Mouse (Mus musculus) gastrocnemius, postnatal 14 days (tissue): ENCODE results near the gene Sinhcaf. TPM values are rescaled to one million over a fixed set of nuclear protein-coding genes. Genes with fewer than 3 reads are reported as not detected.
"Not testable (repeated sequence)": the region's sequence is repeated elsewhere in the genome, so short reads cannot be mapped to it uniquely, and the experiment has no call there.

ENCODE experiments used
- DNase-seq: peaks from one replicate; pipeline ENCODE4 v3.0.0; 2021; ENCODE audit warnings: mixed read lengths
- intact Hi-C: fragments of 180-260 bp; cut with DNase I; formaldehyde crosslinking; loops from one replicate; pipeline ENCODE4 v1.15.1; 2025; ENCODE audit warnings: low total_unique reads
- total RNA-seq, 2 experiments: library from RNA; stranded (reverse); gene quantifications; 2 replicates each; pipeline ENCODE4 v1.2.3; 2021

Sinhcaf gene
- total RNA-seq, 2 experiments from 2014 or later, result 2.5 to 2.9 TPM

GRCm38 (mm10) chr6:148955641-148956420 lies 9.6 kb upstream of the Sinhcaf start:
- intact Hi-C loops, result no loop called here
- DNase-seq, result no peak

DNA sequence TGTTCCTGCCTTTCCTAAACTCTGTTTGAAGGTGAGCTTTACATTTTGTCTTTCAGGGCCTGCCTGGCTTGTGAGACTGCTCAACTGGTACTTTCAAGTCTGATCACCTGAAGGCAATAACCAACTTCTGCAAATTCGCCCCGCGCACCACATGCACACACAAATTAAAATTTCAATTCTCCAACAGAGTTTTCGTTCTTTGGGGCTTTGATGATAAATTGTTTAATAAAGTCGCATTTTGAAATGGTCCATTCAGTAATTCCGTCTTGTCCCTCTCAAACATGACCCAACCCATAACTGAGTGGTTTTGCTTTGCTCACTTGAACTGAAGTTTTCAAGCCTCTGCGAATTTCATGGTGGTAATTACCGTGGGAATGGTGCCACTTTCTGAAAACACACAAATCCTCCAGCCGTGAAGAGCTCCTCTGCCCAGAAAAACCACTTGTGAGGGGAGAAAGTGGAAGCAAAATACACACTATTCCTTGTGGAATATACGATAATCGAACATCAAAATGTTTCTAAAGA lies 676 bp upstream of the Sinhcaf start:
- intact Hi-C loops, result no loop called here
- DNase-seq, result no peak

DNA sequence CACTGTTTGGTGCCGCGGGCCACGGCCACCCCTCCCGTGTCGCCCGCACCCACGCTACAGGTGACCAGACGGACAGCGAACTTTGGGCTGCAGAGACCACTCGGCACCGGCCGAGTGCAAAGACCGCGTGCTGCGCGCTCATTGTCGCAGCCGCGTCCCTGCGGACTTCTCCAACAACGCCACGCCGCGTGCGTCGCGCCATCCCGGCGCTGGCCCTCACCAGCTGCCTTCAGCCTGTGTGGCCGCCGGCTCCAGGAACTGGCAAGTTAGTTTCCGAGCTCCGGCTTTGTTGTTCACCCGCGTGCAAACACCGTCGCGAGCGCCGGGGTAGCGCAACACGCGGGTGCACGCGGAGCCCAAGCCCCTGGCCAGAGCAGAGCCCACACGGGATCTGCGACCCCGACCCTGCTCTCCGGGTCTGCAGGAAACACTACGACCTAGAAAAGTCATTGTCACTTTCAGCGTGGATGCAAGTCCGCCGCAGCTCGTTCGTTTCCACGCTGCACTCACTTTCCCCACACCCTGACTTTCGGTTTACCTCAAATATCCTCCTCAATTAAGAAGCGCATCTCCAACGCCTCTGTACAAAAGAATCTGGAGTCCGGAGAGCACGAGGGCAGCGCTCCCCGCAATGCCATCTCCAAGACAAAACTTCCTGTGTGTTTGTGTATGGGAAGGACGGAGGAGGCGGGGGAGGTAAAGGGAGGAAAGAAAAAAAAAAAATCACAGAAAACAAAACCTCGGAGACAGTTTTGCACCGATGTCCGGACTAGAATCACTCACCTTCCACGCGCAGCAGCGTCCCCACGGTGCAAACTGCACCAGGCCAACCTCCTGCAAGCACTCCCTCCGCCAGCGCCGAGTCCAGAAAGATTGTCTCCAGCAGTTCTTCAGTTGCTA lies 508 bp downstream of the Sinhcaf start:
- intact Hi-C loops, result no loop called here
- DNase-seq, result peak; percentile 21

DNA sequence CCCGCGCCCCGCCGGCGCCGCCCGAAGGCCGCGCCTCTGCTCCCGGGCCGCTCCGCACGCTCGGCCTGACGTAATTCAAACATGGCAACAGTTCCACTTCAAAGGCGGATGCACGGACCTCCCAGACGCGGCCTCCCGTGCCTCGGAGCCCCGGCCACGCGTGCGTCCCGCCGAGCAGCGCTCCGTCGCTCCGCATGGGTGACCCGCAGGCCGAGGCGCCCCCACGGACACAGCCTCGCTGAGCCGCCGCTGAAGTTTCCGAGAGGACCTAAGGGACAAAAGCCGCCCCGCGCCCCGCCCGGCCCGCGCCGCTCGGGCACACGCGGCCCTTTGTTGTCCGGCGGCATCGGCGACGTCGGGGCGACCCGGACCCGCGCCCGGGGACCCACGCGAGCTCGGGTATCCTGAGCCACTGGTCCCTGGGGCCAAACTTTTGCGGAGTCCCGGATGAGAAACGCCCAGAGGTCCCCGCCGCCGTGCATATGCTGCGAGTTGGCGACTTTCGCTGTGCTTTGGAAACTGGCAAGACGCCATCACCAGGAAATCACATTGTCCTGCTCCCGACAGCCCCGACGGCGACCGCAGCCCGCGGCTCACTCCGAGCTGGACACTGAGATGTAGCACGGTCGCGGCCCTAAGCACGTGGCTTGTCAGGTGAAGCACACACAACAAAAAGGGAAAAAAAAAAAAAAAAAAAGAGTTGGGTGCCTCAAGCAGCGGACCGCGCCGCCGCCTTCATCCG lies 1.3 kb downstream of the Sinhcaf start:
- intact Hi-C loops, result no loop called here
- DNase-seq, result peak; percentile 54

GRCm38 (mm10) chr6:148944344-148944766 lies 1.9 kb downstream of the Sinhcaf start:
- no peak for DNase-seq
- intact Hi-C loops, result no loop called here

DNA sequence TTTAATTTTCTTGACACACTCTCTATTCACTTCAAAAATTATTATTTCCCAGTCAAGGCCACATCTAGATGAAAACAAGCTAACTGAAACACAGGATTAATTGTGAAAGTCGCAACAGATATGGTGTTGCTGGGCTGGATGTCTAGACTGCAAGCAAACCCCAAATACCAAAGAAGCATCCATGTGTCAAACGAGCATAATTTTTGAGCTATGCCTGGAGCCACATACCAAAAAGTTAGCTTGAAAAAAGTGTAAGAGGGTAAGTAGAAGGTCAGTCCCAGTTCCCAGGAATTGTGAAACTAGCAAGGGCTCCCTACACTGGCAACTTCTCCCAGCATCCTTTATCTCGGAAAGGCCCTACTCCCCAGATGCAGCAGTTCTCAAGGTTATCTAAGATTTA lies 2.6 kb downstream of the Sinhcaf start:
- DNase-seq, result no peak
- intact Hi-C loops, result no loop called here

GRCm38 (mm10) chr6:148942406-148942805 lies 3.9 kb downstream of the Sinhcaf start:
- DNase-seq, result no peak
- intact Hi-C loops, result no loop called here

DNA sequence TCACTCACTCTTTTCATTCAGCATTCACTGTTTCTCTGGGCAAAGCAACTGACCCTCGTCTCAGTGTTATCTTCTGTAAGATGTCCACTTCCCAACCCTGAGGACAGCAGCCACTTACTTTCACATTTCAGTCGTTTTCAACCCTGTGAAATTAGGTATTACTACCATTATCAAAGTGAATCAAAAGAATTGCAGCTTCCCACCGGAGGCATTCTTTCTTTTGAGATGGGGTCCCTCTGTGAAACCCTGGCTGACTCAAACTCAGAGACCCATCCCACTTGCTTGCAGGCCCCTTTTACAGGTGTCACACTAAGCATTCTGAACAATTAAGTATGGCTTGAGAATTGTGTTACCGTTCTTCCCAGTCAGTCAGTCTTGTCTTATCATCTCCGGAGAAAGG lies 4.4 kb downstream of the Sinhcaf start:
- intact Hi-C loops, result no loop called here

GRCm38 (mm10) chr6:148940383-148940782 lies 5.9 kb downstream of the Sinhcaf start:
- DNase-seq, intact Hi-C loops: not testable (repeated sequence)

More for the DNA sequence above, 4.4 kb downstream of the Sinhcaf start:
- DNase-seq, result no peak

DNA sequence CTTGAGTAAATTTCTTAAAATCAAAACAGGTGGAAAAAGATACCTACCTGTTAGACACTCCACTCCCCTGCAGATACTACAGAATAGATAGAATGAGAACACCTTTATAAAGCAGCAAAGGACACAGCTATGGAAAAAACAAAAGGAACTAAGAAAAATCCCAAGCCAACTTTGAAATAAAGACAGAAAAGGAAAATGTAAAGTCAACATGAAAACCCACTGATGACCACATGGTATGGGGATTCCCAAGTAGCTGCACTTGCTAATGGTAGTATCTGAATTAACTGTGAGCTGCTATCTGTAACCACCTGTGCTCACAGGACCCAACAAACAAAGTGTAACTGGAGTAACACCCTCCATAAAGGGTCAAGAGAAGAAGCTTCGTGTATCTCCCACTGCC lies 8.6 kb downstream of the Sinhcaf start:
- intact Hi-C loops, result no loop called here
- no peak for DNase-seq

- no peak for DNase-seq
- intact Hi-C loops, result no loop called here
These were observed 11.2 kb downstream of the Sinhcaf start for GRCm38 (mm10) chr6:148934961-148935590.

DNA sequence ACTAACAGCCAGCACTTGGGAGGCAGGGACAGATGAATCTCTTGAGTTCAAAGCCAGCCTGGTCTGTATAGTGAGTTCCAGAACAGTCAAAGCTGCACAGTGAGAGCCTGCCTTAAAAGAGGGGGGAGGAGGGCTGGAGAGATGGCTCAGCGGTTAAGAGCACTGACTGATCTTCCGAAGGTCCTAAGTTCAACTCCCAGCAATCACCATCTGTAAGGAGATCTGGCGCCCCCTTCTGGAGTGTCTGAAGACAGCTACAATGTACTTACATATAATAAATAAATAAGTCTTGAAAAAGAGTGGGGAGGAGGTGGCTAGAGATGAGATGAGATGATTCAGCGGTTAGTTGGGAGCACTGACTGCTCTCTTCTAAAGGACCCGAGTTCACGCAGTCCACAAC lies 15.0 kb downstream of the Sinhcaf start:
- no peak for DNase-seq
- intact Hi-C loops, result no loop called here

DNA sequence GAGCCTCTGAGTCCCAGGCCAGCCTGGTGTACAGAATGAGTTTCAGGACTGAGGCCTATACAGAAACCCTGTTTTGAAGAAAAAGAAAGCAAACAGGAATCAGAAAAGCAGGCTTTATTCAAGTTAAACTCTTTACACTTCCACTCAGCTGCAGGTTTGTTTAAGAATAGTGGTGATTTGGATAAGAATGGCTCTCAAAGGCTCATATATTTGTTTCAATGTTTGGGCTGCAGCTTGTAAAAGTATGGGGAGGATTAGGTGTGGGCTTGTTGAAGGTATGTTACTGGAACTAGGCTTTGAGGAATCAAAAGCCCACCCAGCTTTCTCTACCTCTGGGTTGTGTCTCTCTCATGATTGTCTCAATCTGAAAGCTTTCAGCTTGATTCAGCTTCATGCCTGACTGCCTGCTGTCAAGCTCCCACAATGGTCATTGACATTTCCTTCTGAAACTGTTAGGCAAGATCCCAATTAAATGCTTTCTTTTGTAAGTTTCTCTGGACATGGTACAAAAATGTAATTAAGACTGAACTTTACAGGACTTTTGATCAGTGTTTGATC lies 27.3 kb downstream of the Sinhcaf start:
- intact Hi-C loops, result loop anchor here (10.0 kb wide), 1 partner anchor 674 kb away; no protein-coding TSS in a partner anchor
- no peak for DNase-seq

DNA sequence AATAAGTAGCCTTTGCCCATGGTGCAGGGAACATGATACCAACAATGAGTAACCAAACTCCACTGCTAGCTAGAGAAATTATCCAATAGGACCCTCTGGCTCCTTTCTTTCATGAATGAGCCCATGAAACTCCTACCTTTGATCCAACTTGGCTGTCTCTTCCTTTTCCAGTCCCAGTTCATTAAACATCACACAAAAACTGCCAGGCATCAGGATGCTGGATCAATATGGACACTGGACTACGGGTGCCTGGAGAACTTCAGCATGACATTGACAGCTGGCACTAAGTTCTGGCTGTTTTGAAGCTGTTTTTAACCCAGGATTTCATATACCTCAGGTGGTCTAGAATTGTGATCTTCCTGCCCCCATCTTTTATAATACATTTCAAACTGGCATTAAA lies 28.6 kb downstream of the Sinhcaf start:
- intact Hi-C loops, result loop anchor here (10.0 kb wide), 1 partner anchor 673 kb away; no protein-coding TSS in a partner anchor

DNA sequence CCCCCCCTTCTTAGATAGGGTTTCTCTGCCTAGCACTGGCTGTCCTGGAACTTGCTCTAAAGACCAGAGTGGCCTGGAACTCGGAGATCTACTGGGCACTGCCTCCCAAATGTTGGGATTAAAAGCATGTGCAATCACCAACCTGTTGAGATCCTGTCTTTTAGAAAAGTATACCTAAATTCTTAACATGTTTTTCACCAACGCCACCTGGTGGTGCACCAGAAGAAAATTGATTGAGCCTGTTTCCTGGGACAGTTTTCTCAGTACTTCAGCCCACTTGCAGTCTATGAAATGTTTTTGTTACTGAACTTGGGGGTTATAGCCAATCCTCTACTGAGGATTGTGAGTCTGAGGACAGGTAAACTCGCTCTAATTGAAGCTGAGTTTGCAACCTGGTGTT lies 29.4 kb downstream of the Sinhcaf start:
- intact Hi-C loops, result loop anchor here (10.0 kb wide), 1 partner anchor 672 kb away; no protein-coding TSS in a partner anchor
- no peak for DNase-seq

More for the DNA sequence above, 28.6 kb downstream of the Sinhcaf start:
- DNase-seq, result no peak

- DNase-seq, result peak; percentile 12
- intact Hi-C loops, result loop anchor here (10.0 kb wide), 1 partner anchor 669 kb away; no protein-coding TSS in a partner anchor
These were observed 32.3 kb downstream of the Sinhcaf start for GRCm38 (mm10) chr6:148913938-148914337.

- DNase-seq, result not testable (repeated sequence)
- intact Hi-C loops, result loop anchor here (10.0 kb wide), 1 partner anchor 667 kb away; no protein-coding TSS in a partner anchor
These were observed 34.4 kb downstream of the Sinhcaf start for GRCm38 (mm10) chr6:148911906-148912305.

GRCm38 (mm10) chr6:148906958-148907357 lies 39.3 kb downstream of the Sinhcaf start:
- intact Hi-C loops, result no loop called here

More at GRCm38 (mm10) chr6:148906958-148907357, 39.3 kb downstream of the Sinhcaf start:
- no peak for DNase-seq
